Mouse (Mus musculus): ENCODE data around the gene Ezh2.
"Not testable (repeated sequence)": the region's sequence is repeated elsewhere in the genome, so short reads cannot be mapped to it uniquely, and the experiment has no call there.

Gene Ezh2

GRCm38 (mm10) chr6:47594926-47595623 lies at the start of gene Ezh2:
TSS of gene Ezh2 (minus strand) at chr6:47595341.
- DNase-seq, result peak; percentile 96

GRCm38 (mm10) chr6:47636527-47637076 lies 41.5 kb upstream of the Ezh2 start:
- DNase-seq, result peak; percentile 81

- DNase-seq, result no peak
These were observed 40.9 kb upstream of the Ezh2 start for GRCm38 (mm10) chr6:47635995-47636526.

DNA sequence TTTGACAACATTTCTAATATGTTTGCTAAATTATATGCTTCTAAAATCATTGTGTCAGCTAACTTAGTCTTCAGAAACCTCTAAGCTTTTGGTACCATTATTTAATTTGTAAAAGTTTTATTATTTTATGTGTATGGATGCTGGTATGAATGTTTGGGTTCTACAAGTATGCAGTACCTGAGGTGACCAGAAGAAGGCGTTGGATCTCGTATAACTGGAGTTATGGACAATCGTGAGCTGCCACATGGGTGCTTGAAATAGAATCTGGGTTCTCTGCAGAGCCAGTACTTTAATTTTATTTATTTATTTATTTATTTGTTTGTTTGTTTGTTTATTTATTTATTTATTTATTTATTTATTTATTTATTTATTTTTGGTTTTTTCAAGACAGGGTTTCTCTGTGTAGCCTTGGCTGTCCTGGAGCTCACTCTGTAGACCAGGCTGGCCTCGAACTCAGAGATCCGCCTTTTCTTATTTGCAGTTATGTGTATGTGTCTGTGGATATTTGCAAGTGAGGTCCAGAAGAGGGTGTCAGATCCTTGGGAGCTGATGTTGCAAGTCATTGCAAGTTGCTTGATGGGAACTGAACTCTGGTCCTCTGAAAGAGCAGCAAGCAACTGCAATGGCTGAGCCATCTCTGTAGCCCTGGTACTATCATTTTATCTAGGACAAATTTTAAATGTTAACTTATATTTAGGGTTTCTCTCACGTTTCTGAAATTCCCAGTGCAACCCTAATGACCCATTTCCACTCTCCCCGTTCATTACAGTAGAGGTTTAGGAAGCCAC lies 40.3 kb upstream of the Ezh2 start:
- DNase-seq, result no peak

DNA sequence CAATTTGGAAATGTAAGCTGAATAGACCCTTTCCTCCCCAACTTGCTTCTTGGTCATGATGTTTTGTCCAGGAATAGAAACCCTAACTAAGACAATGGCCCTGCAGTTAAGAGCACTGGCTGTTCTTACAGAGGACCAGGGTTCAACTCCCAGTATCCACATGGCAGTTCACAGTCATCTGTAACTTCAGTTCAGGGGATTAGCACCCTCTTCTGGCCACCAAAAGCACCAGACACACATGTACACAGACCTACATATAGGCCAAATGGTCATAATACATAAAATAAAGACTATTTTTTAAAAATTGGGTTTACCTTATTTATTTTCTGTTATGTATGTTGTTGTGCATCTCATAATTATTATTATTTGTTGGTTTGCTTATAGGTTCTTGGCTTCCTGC lies 38.3 kb upstream of the Ezh2 start:
- peak; percentile 43 for DNase-seq

DNA sequence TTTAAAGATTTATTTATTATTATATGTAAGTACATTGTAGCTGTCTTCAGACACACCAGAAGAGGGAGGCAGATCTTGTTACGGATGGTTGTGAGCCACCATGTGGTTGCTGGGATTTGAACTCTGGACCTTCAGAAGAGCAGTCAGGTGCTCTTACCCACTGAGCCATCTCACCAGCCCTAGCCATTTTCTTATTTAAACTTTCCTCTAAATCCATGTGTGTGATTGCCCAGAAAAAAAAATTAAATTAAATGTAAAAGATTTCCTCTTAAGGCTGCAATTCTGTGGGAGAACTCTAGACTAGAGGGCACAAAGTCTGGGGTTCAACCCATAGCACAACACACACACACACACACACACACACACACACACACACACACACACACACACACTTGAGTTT lies 34.9 kb upstream of the Ezh2 start:
- DNase-seq, result not testable (repeated sequence)

DNA sequence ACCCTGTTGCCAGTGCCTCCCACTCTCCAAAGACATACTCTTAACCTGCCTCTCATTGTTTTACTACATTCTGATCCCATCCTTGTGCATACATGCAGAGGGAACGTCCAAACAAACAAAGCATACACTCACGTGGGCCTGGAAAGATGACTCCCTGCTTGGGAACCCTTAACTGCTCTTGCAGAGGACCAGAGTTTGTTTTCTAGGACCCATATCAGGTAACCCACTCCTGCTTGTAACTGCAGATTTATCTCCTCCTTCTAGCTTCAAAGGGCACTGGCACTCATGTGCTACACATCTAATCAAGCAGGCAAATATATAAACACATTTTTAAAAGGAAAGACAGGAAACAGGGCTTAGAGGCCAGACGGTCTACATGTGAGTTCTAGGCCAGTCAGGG lies 32.8 kb upstream of the Ezh2 start:
- no peak for DNase-seq

GRCm38 (mm10) chr6:47626976-47627375 lies 31.8 kb upstream of the Ezh2 start:
- DNase-seq, result not testable (repeated sequence)

DNA sequence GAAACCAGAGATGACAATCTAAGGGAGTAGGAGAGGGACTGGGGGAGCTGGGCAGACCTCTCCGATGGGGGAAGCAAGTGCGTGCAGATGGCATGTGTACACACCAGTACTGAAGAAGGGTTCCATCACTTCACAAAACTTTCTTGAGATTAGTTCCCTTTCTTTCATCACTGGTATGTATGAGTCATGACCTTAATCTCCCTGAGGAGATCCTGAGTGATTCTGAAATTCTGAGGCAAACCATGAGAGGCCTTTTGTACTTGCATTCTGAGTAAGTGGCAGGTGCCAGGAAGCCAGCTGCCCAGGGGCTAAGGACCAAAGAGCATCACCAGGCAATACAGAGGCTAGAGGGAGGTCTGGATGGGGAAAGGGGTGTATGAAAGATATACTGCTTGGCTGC lies 25.9 kb upstream of the Ezh2 start:
- DNase-seq, result no peak

DNA sequence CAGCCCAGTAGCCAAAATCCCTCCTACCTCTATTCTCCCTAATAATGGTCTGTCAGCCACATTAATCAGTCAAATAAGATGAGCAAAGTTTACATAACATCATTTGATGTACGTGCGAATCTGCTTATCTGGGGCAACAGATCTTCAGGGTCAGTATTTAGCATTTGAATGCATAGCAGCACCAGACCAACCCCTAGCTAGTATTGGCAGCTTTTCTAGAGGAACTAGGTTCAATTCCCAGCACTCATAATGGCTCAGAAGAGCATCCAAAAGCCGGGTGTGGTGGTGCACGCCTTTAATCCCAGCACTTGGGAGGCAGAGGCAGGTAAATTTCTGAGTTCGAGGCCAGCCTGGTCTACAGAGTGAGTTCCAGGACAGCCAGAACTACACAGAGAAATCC lies 13.2 kb upstream of the Ezh2 start:
- not testable (repeated sequence) for DNase-seq

GRCm38 (mm10) chr6:47601931-47602330 lies 6.8 kb upstream of the Ezh2 start:
- no peak for DNase-seq

DNA sequence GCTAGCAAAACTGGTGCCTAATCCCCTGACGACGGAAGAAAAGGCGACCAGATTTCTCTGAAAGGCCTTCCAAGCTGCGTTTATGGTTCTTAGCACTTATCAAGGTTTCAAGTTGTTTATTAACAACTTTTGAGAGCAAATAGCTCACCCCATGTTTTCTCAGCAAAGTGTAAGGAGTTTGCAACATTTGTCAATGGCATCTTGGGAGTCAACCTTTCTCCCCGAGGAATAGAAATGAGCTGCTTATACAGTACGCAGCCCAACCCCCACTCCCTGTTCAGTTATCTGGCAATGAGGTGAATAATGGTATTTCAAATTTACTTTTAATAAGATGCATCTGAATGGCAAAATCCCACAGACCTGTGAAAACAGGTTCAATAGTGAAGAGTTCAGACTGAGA lies 555 bp upstream of the Ezh2 start:
- no peak for DNase-seq

- peak; percentile 84 for DNase-seq
These were observed 853 bp downstream of the Ezh2 start for GRCm38 (mm10) chr6:47594141-47594835.

DNA sequence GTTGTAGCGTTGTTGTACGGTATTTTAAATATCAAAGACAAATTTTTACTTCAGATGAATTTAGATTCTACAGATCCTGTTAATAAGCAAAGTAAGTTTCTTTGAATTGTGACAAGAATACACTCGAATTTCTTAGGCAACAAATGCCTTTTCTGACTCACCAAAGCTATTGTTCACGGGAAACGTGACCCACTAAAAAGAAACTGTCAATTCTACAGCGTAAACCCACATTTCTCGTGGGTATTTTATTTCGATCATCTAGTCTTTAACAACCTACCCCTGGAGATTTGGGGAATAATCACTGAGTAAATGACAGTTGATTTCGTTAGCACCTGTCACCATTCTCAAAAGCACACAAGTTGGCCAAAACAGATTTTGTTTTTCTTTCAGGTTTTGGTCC lies 1.6 kb downstream of the Ezh2 start:
- no peak for DNase-seq

- not testable (repeated sequence) for DNase-seq
These were observed 7.8 kb downstream of the Ezh2 start for GRCm38 (mm10) chr6:47587332-47587731.

GRCm38 (mm10) chr6:47572887-47573286 lies 22.3 kb downstream of the Ezh2 start:
- no peak for DNase-seq

DNA sequence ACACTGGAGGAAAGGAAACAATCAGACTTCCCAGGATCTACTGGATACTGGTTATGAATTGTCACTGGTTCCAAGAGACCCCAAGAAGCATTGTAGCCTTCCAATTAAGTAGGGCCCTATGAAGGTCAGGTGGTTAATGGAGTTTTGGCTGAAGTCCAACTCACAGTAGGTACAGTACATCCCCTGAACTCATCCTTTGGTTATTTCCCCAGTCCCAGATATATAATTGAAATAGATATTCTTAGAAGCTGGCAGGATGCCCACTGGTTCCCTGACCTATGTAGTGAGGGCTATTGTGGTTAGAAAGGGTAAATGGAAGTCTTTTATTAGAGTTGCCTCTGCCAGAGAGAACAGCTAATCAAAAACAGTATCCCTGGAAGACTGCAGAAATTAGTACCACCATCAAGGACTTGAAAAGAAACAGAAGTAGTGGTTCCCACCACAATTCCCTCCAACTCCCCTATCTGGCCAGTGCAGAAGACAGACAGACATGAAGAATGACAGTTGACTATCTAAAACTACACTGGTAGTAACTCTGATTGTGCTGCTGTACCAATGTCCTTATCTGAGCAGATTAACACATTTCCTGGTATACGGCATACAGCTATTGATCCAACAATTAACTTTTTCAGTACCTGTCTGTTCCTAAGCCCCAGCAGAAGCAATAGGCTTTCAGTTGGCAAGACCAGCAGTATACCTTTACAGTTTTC lies 29.7 kb downstream of the Ezh2 start:
- no peak for DNase-seq

GRCm38 (mm10) chr6:47561426-47561825 lies 33.7 kb downstream of the Ezh2 start:
- no peak for DNase-seq

- DNase-seq, result no peak
These were observed 34.3 kb downstream of the Ezh2 start for GRCm38 (mm10) chr6:47560846-47561245.

GRCm38 (mm10) chr6:47560407-47560806 lies 34.7 kb downstream of the Ezh2 start:
- no peak for DNase-seq

GRCm38 (mm10) chr6:47559287-47559686 lies 35.9 kb downstream of the Ezh2 start:
- no peak for DNase-seq

DNA sequence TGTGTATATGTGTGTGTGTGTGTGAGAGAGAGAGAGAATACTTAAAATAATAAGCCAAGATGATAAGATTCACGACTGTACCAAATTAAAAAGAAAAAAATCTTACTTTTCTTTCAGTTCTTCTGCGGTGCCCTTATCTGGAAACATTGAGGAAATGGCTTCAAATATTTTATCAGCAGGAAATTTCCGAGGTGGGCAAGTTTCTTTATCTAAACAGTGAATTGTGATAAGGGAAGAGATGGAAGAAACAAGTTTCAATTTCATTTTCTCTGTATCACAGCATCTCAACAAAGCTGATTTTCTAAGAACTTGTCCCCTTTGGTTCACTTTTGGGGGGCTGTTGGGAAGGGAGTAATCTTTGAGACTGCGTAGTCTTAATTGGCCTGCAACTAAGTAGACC lies 42.9 kb downstream of the Ezh2 start:
- no peak for DNase-seq

DNA sequence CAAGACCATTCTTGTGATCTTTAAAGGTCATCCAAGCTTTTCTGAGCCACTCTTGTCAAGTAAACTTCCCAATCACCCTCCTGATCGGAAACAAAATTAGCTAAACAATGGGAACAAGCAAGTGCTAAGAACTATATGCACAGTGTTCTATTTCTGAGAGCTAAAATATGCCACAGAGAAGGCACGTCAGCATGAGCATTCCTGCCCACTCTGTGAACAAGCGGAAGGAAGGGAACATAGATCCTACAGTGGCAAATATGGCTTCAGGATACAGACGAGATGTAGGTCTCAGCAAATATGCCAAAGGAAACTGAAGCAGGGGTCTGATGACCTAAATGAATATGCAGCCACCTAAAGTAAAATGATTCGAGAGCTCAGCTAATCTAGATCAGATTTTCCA lies 59.8 kb downstream of the Ezh2 start:
- no peak for DNase-seq

All from thymus, postnatal 25 days (tissue).